Mouse (Mus musculus) liver, postnatal 0 days (tissue): Measurements from ENCODE around the gene Ube2dnl2.

ENCODE experiments used
- CTCF ChIP-seq: sonication (generic); IDR thresholded peaks from 2 replicates; pipeline ENCODE4 v1.5.1; 2016; ENCODE audit warnings: antibody characterized with exemption, low read depth
- EP300 ChIP-seq: IDR thresholded peaks from 2 replicates; pipeline ENCODE4 v1.6.1; 2016; ENCODE audit warnings: antibody characterized with exemption, low read depth, mild to moderate bottlenecking

- TF ChIP-seq CTCF (no peak), EP300 (no peak)
Measured at GRCm38 (mm10) chrX:114903391-114903790, 4.0 kb upstream of the Ube2dnl2 start.
